Mouse (Mus musculus): ENCODE data around the gene Zmynd10. TPM values are rescaled to one million over a fixed set of nuclear protein-coding genes. Genes with fewer than 3 reads are reported as not detected.

Gene Zmynd10
- total RNA-seq, 1 experiment from 2014 or later: not detected

DNA sequence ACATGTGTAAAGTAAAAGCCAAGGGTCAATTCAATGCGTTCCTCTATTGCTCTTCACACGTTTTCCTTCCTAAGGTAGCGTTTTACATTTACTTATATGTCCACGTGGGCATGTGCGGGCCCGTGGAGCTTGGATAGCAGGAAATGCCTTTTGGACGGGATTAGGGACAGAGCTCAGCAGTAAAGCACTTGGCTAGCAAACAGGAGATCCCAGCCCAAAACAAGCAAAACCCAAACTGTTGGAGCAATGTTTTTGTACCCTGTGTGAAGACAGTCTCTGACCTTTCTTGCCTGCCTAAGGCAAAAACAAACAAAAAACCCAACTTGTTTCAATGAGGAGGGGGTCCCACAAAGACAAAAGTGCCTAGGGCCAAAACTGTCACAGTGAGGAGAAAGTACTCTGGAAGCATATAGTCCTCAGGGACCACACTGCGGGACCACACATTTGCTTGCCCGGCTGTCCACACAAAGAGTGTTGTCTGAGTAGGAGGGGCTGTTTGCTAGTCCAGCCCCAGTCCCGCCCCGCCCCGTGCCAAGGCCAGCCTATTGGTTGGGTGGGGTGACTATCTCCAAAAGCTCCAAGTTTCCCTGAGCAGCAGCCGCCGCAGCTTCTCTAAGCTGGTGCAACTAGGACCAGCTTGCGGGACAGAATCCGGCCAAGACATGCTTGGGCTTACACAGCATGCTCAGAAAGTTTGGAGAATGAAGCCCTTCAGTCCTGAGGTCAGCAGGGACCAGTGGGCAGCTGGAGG lies 29.4 kb downstream of the Zmynd10 start, which contains the start of gene Hyal1:
Gene Hyal1 (plus strand): TSS at position 571 of the 751 bp plus-strand sequence.
- peak; percentile 65 for ATAC-seq (replicated peaks; ENCODE audit: low read depth, poor library complexity, severe bottlenecking)

DNA sequence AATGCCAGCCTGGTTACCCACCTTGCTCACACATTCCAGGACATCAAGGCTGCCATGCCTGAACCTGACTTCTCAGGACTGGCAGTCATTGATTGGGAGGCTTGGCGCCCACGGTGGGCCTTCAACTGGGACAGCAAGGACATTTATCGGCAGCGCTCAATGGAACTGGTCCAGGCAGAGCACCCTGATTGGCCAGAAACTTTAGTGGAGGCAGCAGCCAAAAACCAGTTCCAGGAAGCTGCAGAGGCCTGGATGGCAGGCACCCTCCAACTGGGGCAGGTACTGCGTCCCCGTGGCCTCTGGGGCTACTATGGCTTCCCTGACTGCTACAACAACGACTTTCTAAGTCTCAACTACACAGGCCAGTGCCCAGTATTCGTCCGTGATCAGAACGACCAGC lies 30.8 kb downstream of the Zmynd10 start:
- ATAC-seq (replicated peaks; ENCODE audit: low read depth, poor library complexity, severe bottlenecking): no peak

DNA sequence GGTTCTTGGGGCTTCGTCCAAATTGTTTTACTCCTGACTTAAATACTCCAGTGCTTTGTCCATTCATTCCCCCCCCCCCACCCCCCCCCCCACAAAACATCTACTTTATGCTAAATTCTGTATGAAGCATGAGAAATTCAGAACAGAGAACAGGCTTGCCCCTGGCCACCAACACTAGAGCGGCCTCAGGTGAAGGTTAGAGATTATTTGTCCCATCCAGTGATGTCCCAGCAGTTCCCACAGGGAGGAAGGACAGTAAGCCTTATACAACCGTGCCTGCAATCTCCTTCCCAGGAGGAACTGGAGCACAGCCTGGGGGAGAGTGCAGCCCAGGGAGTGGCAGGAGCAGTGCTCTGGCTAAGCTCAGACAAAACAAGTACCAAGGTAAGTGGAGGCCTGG lies 31.5 kb downstream of the Zmynd10 start, which contains the start of gene Naa80:
Gene Naa80 (plus strand): TSS at position 301 of the 400 bp plus-strand sequence.
- no peak for ATAC-seq (replicated peaks; ENCODE audit: low read depth, poor library complexity, severe bottlenecking)

DNA sequence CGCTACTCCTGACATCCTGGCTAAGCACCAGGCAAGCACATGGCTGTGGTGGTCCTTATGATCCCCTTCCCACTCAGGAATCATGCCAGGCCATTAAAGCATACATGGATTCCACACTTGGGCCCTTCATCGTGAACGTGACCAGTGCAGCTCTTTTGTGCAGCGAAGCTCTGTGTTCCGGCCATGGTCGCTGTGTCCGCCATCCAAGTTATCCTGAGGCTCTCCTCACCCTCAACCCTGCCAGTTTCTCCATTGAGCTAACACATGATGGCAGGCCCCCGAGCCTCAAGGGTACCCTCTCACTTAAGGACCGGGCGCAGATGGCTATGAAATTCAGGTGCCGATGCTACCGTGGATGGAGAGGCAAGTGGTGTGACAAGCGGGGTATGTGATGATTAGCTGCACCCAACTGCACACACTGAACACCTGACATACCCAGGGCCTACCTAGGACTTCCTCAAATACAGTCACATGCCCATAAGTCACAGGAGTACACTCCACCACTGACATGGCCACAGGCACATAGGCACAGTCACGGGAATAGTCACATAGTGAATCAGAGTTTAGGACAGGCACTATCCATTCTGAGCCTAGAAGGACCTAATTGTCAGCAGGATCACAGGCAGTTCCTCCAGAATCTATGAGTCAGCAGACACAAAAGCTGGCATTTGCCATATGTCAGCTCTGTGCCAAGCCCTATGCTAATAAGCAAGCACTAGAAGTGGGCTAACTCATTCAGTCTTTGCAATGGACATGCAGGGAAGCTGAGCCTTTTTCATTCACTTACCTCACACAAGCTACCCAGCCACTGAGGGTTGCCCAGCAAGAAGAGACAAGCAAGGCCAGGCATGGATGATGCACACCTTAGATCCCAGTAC lies 32.2 kb downstream of the Zmynd10 start:
- ATAC-seq (replicated peaks; ENCODE audit: low read depth, poor library complexity, severe bottlenecking): no peak

DNA sequence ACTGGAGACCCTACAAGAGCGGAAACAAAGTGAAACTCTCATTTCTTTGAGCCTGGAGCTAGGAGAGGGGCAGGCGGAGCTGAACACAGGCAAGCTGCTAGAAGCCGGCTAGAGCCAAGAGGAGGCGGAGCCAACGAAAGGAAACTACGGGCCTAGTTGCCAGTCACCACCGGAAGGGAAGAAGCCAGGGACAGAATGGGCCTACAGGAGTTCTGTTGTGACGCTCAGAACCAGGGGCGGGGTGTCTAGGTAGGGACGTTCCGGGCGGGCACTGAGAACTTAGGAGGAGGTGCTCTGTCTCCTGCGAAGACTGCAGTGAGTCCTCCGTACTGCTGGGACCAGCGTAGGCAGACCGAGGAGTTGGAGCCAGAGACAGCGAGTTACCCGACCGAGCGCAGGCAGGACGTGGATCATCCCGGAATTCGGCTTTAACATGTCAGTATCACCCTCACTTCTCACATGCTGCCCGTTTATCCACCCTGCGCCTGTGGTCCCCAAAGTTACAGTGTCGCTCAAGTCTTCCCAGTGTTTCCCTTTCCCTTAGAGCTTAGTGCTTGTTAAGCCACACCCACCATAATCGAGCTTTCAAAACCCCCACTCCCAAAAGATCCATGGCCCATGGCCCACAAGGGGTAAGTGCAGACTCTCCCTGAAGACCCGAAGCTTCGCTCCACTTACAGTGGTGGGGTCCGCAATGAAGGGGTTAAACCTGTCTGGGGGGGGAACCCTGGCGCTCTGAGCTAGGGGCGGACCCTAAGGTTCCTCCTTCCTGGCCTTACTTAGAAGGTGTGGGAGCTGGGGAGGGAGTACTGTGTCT lies 33.6 kb downstream of the Zmynd10 start, which contains the start of gene Hyal3:
Gene Hyal3 (plus strand): TSS at position 318 of the 817 bp plus-strand sequence.
- peak; percentile 77 for ATAC-seq (replicated peaks; ENCODE audit: low read depth, poor library complexity, severe bottlenecking)

DNA sequence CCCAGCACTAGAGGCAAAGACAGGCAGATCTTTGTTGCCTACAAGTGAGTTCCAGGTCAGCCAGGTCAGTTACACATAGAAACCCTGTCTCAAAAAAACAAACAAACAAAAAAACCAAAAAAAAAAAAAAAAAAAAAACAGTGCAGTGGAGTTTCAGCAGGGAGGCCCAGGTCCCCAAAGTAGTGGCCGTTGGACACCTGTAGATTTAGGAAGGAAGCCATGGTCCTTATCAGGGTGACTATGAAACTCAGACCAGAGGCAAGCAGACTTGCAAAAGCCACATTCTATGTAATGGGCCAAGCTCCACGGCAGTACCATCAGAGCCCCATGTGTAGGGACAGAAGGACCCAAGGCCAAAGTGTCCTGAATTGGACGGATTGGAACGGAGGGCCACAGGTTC lies 34.5 kb downstream of the Zmynd10 start:
- no peak for ATAC-seq (replicated peaks; ENCODE audit: low read depth, poor library complexity, severe bottlenecking)

DNA sequence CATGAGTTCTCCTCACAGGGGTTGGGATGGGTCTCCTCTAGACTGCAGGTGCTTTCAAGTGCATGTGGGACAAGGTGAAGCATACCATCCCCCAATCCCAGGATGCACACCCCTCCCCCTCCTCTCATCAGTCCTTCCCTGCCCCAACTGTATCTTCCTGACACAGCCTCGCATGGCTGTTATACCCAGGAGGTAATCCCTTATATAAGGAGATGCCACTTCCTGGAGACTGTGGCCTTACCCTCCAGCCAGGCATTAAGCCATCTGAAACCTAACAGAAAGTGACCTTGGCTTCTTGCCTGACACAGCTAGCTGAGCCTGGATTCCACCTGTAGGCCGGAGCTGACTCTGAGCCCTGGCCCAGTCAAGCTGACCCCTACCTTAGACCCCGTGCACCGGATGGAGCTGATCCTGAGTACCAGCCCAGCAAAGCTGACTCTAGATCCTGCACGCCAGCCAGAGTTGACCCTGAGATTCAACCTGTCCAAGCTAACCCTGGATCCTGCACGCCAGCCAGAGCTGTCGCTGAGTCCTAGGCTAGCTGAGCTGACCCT lies 35.5 kb downstream of the Zmynd10 start:
- no peak for ATAC-seq (replicated peaks; ENCODE audit: low read depth, poor library complexity, severe bottlenecking)

DNA sequence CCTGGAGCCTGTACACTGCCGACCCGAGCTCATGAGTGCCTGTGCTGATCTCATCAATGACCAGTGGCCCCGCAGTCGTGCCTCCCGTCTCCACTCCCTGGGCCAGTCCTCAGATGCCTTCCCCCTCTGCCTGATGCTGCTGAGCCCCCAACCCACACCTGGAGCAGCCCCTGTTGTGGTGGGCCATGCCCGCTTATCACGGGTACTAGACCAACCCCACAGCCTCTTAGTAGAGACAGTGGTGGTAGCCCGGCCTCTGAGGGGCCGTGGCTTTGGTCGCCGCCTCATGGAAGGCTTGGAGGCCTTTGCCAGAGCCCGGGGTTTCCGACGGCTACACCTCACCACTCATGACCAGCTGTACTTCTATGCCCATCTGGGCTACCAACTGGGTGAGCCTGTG lies 36.1 kb downstream of the Zmynd10 start:
- ATAC-seq (replicated peaks; ENCODE audit: low read depth, poor library complexity, severe bottlenecking): no peak

DNA sequence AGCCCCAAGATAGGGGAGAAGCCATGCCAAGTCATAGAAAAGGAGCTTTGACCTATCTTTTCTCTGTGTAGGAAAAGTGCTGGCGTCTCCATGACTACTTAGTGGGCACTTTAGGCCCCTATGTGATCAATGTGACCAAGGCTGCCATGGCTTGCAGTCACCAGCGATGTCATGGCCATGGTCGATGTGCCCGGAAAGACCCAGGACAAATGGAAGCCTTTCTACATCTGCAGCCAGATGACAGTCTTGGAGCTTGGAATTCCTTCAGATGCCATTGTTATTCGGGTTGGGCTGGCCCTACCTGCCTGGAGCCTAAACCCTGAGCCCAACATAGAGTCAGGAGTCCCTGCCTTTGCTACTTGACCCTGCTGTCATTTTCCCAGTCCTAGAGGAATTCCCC lies 39.4 kb downstream of the Zmynd10 start:
- ATAC-seq (replicated peaks; ENCODE audit: low read depth, poor library complexity, severe bottlenecking): no peak

DNA sequence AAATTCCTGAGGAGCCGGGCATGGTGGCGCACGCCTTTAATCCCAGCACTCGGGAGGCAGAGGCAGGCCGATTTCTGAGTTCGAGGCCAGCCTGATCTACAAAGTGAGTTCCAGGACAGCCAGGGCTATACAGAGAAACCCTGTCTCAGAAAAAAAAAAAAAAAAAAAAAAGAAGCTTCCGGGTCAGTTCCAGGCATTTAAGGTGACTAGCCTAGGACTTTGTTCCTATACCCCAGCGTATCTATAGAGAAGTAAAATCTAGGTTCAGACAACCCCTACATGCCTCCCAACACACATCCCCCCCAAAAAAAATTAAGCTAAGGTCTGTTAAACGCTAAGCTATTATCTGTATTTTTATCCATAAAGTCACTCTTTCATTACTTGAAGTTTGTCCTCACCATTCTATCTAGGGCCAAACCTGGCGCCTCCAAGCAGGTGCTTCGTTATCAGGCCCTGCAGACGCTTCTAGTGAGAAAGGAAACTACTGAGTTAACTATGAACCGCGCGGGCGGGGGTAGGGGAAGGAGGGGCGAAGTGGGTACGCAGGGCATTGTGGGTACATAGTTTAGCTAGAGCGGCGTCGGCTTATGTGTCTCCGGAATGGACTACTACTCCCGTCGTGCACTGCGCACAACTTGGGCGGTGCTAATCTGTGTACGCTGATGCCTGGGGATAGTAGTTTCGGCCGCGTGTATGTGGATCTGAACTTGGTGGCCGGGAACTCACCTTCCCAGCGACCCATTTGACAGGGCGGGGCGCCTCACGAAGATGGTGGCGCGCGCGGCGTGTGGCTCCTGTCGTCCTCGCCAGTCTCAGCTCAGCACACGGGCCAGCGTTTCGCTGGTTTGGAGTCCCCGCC lies 40.1 kb downstream of the Zmynd10 start, which contains the start of gene Ifrd2:
Gene Ifrd2 (plus strand): TSS at position 669 of the 859 bp plus-strand sequence.
- ATAC-seq (replicated peaks; ENCODE audit: low read depth, poor library complexity, severe bottlenecking): peak; percentile 95

DNA sequence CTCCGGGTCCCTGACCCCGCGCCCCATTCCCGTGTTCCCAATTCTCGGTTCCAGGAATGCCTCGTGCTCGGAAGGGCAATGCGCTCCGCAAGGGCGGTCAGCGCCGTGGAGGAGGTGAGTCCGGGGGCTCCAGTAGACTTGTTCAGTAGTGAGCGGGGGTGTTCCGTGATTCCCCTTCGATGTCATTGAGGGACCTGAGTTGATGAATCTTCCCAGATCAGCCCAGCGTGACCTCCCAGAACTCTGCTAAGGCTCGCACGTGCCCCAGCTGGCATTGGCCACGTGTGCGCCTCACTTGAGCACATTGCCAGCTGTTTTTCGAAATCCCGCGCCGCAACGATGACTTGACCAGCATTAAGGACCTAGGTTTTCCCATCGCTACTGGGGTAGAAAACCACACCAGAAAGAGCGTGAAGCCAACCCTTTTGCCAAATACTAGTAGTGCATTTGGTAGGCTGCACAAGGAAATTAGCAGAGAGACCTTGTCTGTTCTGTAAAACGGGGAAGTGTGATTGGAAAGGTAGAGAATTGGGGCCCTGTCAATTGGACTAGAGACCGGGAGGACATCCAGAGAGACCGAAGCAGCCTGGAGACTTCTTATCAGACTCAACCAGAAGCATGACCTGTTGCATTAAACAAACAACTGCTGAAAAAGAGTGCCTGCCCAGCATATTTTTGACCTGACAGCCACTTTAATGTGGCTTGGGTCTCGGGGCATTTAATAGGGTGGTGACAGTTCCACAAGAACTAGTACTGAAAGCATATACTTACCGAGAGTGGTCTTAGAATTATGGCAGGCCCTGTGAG lies 40.9 kb downstream of the Zmynd10 start:
- ATAC-seq (replicated peaks; ENCODE audit: low read depth, poor library complexity, severe bottlenecking): peak; percentile 11

DNA sequence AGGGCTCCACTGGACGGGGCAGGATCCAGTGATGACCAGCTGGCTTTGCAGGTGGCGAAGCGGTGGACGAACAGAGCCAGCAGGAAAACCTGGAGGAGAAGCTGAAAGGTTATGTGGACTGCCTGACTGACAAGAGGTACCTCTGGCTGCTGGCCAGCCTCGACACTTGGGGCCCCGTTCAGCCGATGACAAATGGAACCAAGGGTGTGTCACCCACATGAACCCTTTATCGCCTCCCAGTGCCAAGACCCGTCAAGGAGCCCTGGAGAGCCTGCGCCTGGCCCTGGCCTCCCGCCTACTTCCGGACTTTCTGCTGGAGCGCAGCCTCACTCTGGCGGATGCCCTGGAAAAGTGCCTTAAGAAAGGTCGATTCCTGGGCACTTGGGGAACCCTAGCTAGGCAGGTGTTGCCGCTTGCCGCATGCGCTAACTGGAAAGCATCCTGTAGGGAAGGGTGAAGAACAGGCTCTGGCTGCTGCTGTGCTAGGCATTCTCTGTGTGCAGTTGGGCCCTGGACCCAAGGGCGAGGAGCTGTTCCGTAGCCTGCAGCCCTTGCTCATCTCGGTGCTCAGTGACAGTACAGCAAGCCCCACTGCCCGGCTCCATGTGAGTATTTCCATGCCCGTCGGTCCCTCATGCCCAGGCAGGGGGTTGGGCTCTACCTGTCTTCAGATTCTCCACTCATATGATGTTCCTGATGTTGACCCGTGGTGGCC lies 43.1 kb downstream of the Zmynd10 start:
- ATAC-seq (replicated peaks; ENCODE audit: low read depth, poor library complexity, severe bottlenecking): no peak

DNA sequence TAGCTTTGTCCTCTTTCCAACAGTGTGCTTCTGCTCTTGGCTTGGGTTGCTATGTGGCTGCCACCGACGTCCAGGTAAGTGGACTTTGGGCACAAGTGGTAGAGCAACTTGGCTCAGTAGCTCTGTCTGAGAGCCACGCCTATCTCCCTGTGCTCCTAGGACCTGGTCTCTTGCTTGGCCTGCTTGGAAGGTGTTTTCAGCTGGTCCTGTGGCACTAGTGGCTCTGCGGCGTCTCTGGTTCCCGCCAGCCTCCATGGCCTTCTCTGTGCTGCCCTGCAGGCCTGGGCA lies 43.6 kb downstream of the Zmynd10 start:
- no peak for ATAC-seq (replicated peaks; ENCODE audit: low read depth, poor library complexity, severe bottlenecking)

DNA sequence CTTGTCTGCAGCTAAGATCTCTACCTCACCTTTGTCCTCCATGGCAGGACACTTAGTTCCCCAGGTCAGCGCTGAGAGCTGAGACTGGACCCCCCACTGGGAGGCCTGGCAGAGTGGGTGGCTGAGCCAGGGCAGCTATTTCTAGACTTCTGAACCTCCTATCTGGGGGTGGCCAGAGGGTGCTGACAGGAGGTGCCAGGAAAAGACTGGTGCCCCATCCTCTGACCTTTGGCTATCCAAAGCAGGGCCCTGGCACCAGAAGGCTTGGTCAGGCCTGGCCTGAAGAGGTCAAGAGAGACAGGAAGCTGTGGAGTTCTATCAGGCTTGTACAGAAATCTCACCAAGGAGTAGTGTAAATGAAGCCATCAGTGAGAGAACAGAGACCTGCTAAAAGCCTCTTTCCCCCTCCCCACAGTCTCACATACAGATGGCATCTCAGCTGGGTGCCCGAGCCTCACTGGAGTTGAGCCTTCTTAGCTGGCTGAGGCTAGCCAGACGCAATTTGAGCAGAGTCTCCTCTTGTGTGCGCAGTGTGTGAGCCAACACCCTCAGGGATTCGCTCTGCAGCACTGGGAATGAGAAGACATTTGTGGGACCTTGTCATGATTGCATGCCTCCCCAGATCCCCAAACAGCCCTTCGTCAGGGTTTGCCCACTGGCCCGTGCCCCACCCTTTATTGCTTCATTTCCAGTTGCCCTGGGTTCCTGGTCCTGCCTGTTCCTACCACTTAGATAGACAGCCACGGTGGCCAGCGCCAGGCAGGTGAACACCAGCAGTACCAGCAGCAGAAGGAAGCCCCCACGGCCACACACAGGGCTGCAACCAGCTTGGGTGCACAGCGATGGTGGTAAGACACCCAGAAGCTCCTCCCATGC lies 46.2 kb downstream of the Zmynd10 start:
- ATAC-seq (replicated peaks; ENCODE audit: low read depth, poor library complexity, severe bottlenecking): no peak

DNA sequence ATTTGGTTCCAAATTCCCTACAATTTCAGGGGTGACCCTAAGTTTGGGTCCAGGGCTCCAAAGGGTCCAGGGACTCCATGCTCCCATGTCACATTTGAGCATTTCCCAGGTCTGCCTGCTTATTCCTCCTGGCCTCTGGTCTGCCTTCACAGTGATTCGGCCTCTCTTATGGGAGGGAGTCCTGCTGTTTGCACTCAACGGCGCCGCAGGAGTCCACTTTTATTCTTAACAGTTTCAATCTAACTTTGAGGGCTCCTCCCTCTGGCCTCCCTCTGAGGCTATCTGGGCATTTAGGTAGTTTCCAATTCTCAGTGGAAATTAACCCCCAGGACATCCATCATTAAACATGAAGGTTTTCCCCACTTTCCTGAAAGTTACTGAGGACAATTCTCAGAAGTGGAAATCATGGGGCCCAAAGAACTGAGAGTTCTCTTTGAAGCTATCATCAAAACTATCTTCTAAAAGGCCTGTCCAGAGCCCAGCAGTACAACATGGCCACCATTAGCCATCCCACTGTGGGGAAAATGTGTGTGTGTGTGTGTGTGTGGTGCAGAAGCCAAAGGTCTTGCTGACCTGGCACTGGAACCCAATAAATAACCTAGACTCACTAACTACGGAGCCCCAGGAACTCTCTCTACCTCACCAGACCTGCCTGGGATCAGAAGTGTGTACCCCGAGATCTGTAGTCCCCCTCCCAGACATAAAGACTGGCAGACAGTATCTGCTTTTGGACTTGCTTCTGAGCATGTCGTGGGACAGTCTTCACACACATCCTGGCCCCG lies 47.4 kb downstream of the Zmynd10 start:
- no peak for ATAC-seq (replicated peaks; ENCODE audit: low read depth, poor library complexity, severe bottlenecking)
